Mouse (Mus musculus) 3T3-L1 (cell line): Measurements from ENCODE around the gene Ccdc146.
A peak's percentile ranks its signal among the peaks of the same experiment; 100 is the strongest.

Experiments
- DNase-seq: peaks from one replicate; pipeline ENCODE4 v3.0.0-alpha.2; 2015; ENCODE audit warnings: low read depth, low spot score

The Ccdc146 gene

GRCm38 (mm10) chr5:21264352-21265021 is 160.0 kb downstream of the Ccdc146 start:
- DNase-seq = no peak

- DNase-seq = no peak
These were observed 161.0 kb downstream of the Ccdc146 start for GRCm38 (mm10) chr5:21263202-21264055.

- peak; percentile 39 for DNase-seq
These were observed 163.2 kb downstream of the Ccdc146 start for GRCm38 (mm10) chr5:21261202-21261844.

- DNase-seq = peak; percentile 56
These were observed 163.7 kb downstream of the Ccdc146 start for GRCm38 (mm10) chr5:21260746-21261145.

- DNase-seq = peak; percentile 33
These were observed 166.7 kb downstream of the Ccdc146 start for GRCm38 (mm10) chr5:21257806-21258205.

- DNase-seq = no peak
These were observed 167.4 kb downstream of the Ccdc146 start for GRCm38 (mm10) chr5:21257126-21257525.

GRCm38 (mm10) chr5:21255551-21256132 is 168.8 kb downstream of the Ccdc146 start:
- DNase-seq = no peak

- DNase-seq = no peak
These were observed 169.5 kb downstream of the Ccdc146 start for GRCm38 (mm10) chr5:21254731-21255525.

GRCm38 (mm10) chr5:21248834-21249233 is 175.6 kb downstream of the Ccdc146 start:
- peak; percentile 34 for DNase-seq

- DNase-seq = peak; percentile 75
These were observed 176.6 kb downstream of the Ccdc146 start for GRCm38 (mm10) chr5:21247916-21248315.

- peak; percentile 53 for DNase-seq
These were observed 177.7 kb downstream of the Ccdc146 start for GRCm38 (mm10) chr5:21246794-21247193.

- DNase-seq = peak; percentile 43
These were observed 179.2 kb downstream of the Ccdc146 start for GRCm38 (mm10) chr5:21245241-21245640.

GRCm38 (mm10) chr5:21244575-21244974 is 179.9 kb downstream of the Ccdc146 start:
- no peak for DNase-seq
